28 mouse cellular contexts compared by ENCODE assay signal in the genomic region with DNA sequence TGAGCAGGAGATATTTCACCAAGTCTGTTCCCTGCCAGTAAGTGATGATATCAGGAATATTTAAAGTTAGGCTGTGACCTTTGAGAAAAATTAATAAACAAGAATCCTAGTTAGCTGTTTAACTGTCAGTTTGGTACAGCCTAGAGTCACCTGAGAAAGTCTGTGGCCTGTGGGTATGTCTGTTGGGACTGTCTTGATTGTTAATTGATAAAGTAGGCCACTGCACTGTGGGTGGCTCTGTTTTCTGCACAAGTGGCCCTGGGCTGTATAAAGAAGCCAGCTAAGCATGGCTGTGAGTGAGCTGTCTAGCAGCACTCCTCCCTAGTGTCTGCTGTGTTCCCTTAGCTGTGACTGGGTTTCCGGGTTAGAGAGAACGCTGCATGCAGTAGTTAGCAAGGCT. TPM values are rescaled to one million over a fixed set of nuclear protein-coding genes. Genes with fewer than 3 reads are reported as not detected.
DNase-seq lines count a peak whose midpoint lies in the region; ATAC-seq and TF ChIP-seq lines count a peak whose summit lies in the region.
"Had no signal": no experiment of that assay in that cellular context is flagged by ENCODE, and none has a peak within 500 bp of the region (broad histone marks: within the 10 kb centered on the region; RNA-seq: fewer than 3 reads in every experiment).

No protein-coding gene starts in this region.

- ATAC-seq in hindbrain, postnatal 0 days: peak; percentile 59; the same call in 1 of the 2 replicates
- ATAC-seq in hindbrain, embryonic 14.5 days (ENCODE audit: low FRiP score): no peak
- peak; percentile 39 for ATAC-seq in megakaryocyte progenitor cell, adult 5-6 weeks (replicated peaks; ENCODE audit: poor library complexity)
- ATAC-seq: CD4-positive, CD25-positive, alpha-beta regulatory T cell, adult 4 months; forebrain, embryonic 15.5 days; Patski had no signal

- H3K4me3 ChIP-seq in hindbrain, postnatal 0 days (ENCODE audit: low read length): no peak overlapping the region
- no peak overlapping the region for H3K4me3 ChIP-seq in hindbrain, embryonic 14.5 days (replicated peaks; ENCODE audit: low read length)
- H3K4me3 ChIP-seq: embryonic facial prominence, embryonic 10.5 days; embryonic facial prominence, embryonic 13.5 days; erythroblast, embryonic 14.5 days; forebrain, embryonic 12.5 days; forebrain, embryonic 15.5 days; heart, embryonic 12.5 days; heart, embryonic 15.5 days; hindbrain, embryonic 10.5 days; hindbrain, embryonic 13.5 days had no signal

- H3K4me2 ChIP-seq in hindbrain, postnatal 0 days (ENCODE audit: low read depth, low read length): no peak overlapping the region
- no peak overlapping the region for H3K4me2 ChIP-seq in hindbrain, embryonic 14.5 days (replicated peaks)
- H3K4me2 ChIP-seq: embryonic facial prominence, embryonic 13.5 days; forebrain, embryonic 12.5 days; forebrain, embryonic 15.5 days; heart, embryonic 12.5 days; heart, embryonic 15.5 days; hindbrain, embryonic 13.5 days had no signal

- TF ChIP-seq CTCF in hindbrain, postnatal 0 days (IDR thresholded peaks at IDR 0.05; ENCODE audit: low read depth): no peak

- no peak overlapping the region for H3K9ac ChIP-seq in hindbrain, postnatal 0 days (replicated peaks; ENCODE audit: low read length)
- H3K9ac ChIP-seq in hindbrain, embryonic 14.5 days: no peak overlapping the region
- H3K9ac ChIP-seq: embryonic facial prominence, embryonic 13.5 days; forebrain, embryonic 12.5 days; forebrain, embryonic 15.5 days; heart, embryonic 12.5 days; heart, embryonic 15.5 days; hindbrain, embryonic 13.5 days had no signal

- H3K4me1 ChIP-seq in hindbrain, postnatal 0 days (ENCODE audit: insufficient read depth, low read length): no peaks in the 10 kb centered on the region
- H3K4me1 ChIP-seq in hindbrain, embryonic 14.5 days (replicated peaks; ENCODE audit: control insufficient read depth, insufficient read depth, low read length): no peaks in the 10 kb centered on the region
- H3K4me1 ChIP-seq: embryonic facial prominence, embryonic 13.5 days; forebrain, embryonic 12.5 days; forebrain, embryonic 15.5 days; heart, embryonic 12.5 days; heart, embryonic 15.5 days; hindbrain, embryonic 10.5 days; hindbrain, embryonic 13.5 days had no signal

- no peak overlapping the region for H3K27ac ChIP-seq in hindbrain, postnatal 0 days
- no peak overlapping the region for H3K27ac ChIP-seq in hindbrain, embryonic 14.5 days
- H3K27ac ChIP-seq: embryonic facial prominence, embryonic 10.5 days; embryonic facial prominence, embryonic 13.5 days; forebrain, embryonic 12.5 days; forebrain, embryonic 15.5 days; heart, embryonic 15.5 days; hindbrain, embryonic 10.5 days; hindbrain, embryonic 13.5 days had no signal

- H3K27me3 ChIP-seq in hindbrain, postnatal 0 days (ENCODE audit: insufficient read depth, low read length): no peaks in the 10 kb centered on the region
- no peaks in the 10 kb centered on the region for H3K27me3 ChIP-seq in hindbrain, embryonic 14.5 days (ENCODE audit: control insufficient read depth, insufficient read depth, low read length)
- H3K27me3 ChIP-seq: embryonic facial prominence, embryonic 13.5 days; forebrain, embryonic 12.5 days; forebrain, embryonic 15.5 days; heart, embryonic 12.5 days; heart, embryonic 15.5 days; hindbrain, embryonic 13.5 days; Patski had no signal

- WGBS in hindbrain, postnatal 0 days: 87% methylated on average over 2 of the region's 2 CpGs
- 90% methylated on average over 2 of the region's 2 CpGs for WGBS in hindbrain, embryonic 14.5 days

- H3K36me3 ChIP-seq in hindbrain, postnatal 0 days (ENCODE audit: insufficient read depth, low read length): peaks cover 16% of the 10 kb centered on the region; the same call in 1 of the 2 replicates
- H3K36me3 ChIP-seq in hindbrain, embryonic 14.5 days (replicated peaks; ENCODE audit: control insufficient read depth, insufficient read depth): peaks cover 61% of the 10 kb centered on the region

- DNase-seq in hindbrain, postnatal 0 days (ENCODE audit: low spot score): no peak
- DNase-seq in hindbrain, embryonic 14.5 days (ENCODE audit: low spot score): no peak
- DNase-seq in retina, postnatal 1 day: peak; percentile 51
- DNase-seq in thymus, postnatal 4 days: no peak
- DNase-seq in lung, postnatal 36 days: no peak
- DNase-seq: adrenal gland, postnatal 10 days; adrenal gland, postnatal 36 days; cerebellum, adult 11-12 months; cerebellum, adult 8-10 months; cerebellum, postnatal 10 days; cerebellum, postnatal 36 days; embryo, embryonic 11 days; gastrocnemius, postnatal 14 days; heart, adult 18-20 months; heart, postnatal 10 days; heart, postnatal 36 days had no signal

- no peaks in the 10 kb centered on the region for H3K9me3 ChIP-seq in hindbrain, postnatal 0 days (ENCODE audit: low read length)
- H3K9me3 ChIP-seq in hindbrain, embryonic 14.5 days (ENCODE audit: control insufficient read depth, low read length): no peaks in the 10 kb centered on the region
- H3K9me3 ChIP-seq: embryonic facial prominence, embryonic 10.5 days; embryonic facial prominence, embryonic 13.5 days; forebrain, embryonic 12.5 days; forebrain, embryonic 15.5 days; heart, embryonic 12.5 days; heart, embryonic 15.5 days; hindbrain, embryonic 10.5 days; hindbrain, embryonic 13.5 days had no signal

RNA-seq across cellular contexts. Expression of gene B3galnt2, which starts 34.9 kb away (rescaled TPM):
- total RNA-seq in hindbrain, postnatal 0 days (2014; rRNA removed): 7.8 and 10.2 TPM in 2 replicates
- 7.2 and 9.6 TPM in 2 replicates for polyA plus RNA-seq in hindbrain, postnatal 0 days (2015; fragmentation: Nextera tagmentation; extraction: Ambion mirVana)
- polyA plus RNA-seq in hindbrain, embryonic 14.5 days (2014; fragmentation: Nextera tagmentation; extraction: Ambion mirVana): 15.6 and 17.2 TPM in 2 replicates
- total RNA-seq in megakaryocyte progenitor cell, adult 5-6 weeks (2015): 32.6 and 43.5 TPM in 2 replicates
- total RNA-seq in megakaryocyte progenitor cell, adult 5-6 weeks (2017): 36.7 and 37.0 TPM in 2 replicates

RNA-seq across cellular contexts. Expression of gene Tbce, which starts 50.3 kb away (rescaled TPM):
- 43.3 and 60.2 TPM in 2 replicates for total RNA-seq in hindbrain, postnatal 0 days (2014; rRNA removed)
- 79.1 and 86.7 TPM in 2 replicates for polyA plus RNA-seq in hindbrain, postnatal 0 days (2015; fragmentation: Nextera tagmentation; extraction: Ambion mirVana)
- polyA plus RNA-seq in hindbrain, embryonic 14.5 days (2014; fragmentation: Nextera tagmentation; extraction: Ambion mirVana): 108 and 111 TPM in 2 replicates
- total RNA-seq in megakaryocyte progenitor cell, adult 5-6 weeks (2015): 52.5 and 69.6 TPM in 2 replicates
- 39.9 and 55.8 TPM in 2 replicates for total RNA-seq in megakaryocyte progenitor cell, adult 5-6 weeks (2017)
